Mouse (Mus musculus): ENCODE measurements around the gene Dctn1. TPM values are rescaled to one million over a fixed set of nuclear protein-coding genes. Genes with fewer than 3 reads are reported as not detected.

Gene Dctn1
- 100 to 1,000 TPM; 120 to 137 (median 134) TPM for total RNA-seq (2022)

DNA sequence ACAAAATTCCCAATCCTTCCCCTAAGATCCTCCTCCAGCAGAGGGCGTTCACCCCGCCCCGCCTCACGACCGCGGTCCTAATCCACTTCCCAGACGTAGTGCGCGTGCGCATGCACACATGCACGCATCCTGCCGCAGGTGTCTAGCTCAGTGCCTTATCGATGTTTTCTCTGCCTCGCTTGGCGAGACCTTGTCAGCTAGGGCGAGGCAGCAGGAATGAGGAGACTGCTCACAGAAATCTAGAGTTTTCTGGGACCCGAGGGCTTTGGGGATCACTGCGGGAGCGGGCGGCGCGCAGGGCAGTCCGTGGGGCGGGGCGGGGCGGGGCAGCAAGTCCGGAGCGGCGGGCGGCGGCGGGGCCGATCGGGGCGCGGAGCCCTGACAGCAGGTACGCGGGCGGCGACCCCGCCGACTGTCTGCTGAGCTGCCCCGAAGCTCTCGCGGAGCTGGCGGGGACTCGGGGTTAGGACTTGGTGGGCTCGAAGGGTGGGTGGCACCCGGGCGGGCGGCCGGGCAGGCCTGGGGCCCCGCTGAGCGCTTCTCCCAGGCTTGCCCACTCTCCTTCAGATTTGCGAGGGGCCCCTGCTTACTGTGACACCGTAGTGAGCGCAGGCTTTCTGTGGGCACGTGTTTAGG, at the start of gene Dctn1:
Dctn1 (plus strand) TSS at position 314 of the 636 bp plus-strand sequence.
- DNase-seq (ENCODE audit: low spot score) = peak; percentile 96

GRCm38 (mm10) chr6:83116373-83117164, 49.2 kb upstream of the Dctn1 start:
- no peak for DNase-seq (ENCODE audit: low spot score)

DNA sequence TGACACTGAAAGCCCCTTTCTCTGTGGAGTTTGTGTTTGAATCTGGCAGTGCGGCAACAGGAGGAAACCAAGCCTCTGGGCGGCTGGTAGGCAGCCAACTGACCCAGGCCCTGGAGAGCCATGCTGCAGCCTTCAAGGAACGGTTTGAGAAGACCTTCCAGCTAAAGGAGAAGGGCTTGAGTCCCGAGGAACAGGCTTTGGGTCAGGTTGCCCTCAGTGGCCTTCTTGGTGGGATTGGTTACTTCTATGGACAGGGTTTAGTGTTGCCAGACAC, 48.6 kb upstream of the Dctn1 start:
- DNase-seq (ENCODE audit: low spot score) = no peak

DNA sequence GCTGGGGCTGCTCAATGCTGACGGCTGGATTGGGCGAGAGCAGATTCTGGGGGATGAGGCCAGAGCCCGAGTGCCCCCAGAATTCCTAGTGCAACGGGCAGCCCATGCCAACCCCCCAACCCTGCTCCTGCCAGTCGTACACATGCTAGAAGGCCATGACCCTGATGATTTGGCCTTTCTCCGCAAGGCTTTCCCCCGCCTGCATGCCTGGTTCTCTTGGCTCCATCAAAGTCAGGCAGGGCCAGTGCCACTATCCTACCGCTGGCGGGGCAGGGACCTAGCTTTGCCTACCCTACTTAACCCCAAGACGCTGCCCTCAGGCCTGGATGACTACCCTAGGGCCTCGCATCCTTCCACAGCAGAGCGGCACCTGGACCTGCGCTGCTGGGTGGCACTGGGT, 48.1 kb upstream of the Dctn1 start:
- no peak for DNase-seq (ENCODE audit: low spot score)

GRCm38 (mm10) chr6:83118369-83118768, 47.4 kb upstream of the Dctn1 start:
- DNase-seq (ENCODE audit: low spot score) = no peak

- DNase-seq (ENCODE audit: low spot score) = no peak
Measured at GRCm38 (mm10) chr6:83118825-83119733, 46.6 kb upstream of the Dctn1 start.

GRCm38 (mm10) chr6:83119734-83120051, 46.0 kb upstream of the Dctn1 start:
- DNase-seq (ENCODE audit: low spot score) = no peak

DNA sequence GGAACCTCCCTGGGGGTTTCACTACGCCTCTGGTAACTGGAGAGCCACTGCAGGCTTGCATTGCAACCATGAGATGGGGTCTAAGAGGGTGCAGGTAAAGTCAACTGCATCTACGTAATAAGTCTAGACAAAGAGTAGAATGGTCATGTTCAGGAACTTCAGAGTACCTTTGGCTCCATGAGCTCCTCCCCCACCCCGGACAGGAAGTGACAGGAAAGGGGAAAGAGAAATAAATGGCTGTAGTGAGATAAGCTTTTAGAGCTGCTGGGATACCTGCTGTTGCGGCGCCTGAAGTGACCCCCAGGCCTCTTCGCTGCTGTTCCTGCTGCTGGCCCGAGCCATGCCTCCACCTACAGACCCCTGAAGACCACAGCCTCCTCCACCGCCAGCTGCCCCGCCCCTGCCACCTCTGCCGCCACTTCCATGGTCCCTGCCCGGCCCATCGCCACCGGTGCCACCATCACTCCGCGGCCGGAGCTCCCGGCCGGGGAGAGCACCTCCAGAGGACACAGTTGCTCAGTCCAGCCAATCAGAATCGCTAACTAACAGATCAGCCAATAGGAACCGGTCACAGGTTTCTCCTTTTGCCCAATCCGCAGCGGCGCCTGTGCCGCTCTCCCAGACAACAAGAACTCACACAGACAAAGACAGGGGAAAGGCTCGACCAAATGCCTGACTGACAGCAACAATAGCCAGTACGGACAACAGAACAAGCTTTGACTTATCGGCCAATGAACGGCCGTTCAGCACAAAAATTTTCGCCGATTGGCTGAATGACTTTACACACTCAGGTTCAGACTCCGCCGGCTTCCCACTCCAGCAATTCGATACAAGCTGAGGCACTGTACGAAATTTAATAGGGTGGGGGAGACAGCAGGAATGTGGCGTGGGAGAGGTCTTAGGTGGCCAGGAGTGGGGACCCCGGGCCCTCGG, 44.5 kb upstream of the Dctn1 start, which contains the start of gene Wbp1:
Wbp1 (minus strand) TSS at position 630 of the 933 bp plus-strand sequence.
- peak; percentile 99 for DNase-seq (ENCODE audit: low spot score)

DNA sequence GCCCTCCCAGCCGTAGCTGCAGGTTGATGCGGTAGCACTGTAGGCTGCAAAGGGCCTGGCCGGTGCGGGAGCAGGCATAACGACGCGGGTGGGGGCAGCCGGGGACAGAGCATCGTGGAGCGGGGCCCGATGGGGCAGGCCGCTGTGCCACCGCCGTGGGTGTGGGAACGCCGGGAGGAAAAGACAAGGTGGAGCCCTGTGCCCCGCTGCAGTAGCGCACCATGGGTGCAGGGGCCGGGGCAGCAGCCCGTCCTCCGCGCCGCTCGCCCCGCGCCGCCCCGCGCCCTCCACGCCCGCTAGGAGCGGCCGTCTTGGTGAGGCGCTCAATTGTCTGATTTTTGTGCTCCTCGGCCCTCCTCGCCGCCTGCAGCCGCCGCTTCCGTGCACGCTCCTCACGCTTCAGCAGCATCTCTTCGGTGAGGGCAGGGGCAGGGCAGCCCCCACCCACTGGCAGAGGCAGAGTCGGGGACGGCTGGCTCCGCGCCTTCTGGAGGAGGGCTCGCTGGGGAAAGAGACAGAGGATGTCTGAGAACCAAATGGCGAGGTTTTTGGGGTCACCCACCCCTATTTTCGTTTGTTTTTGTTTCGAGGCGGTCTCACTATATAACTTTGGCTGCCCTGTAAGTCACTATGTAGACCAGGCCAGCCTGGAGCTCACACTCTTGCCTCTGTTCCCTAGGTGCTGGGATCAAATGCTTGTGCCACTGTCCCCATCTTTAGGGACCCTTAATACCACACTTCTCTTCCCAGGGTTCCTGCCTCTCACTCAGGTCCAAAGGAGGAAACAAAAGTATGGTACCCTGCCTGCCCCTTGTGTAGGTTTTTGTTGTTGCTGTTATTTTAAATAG, 43.6 kb upstream of the Dctn1 start:
- no peak for DNase-seq (ENCODE audit: low spot score)

DNA sequence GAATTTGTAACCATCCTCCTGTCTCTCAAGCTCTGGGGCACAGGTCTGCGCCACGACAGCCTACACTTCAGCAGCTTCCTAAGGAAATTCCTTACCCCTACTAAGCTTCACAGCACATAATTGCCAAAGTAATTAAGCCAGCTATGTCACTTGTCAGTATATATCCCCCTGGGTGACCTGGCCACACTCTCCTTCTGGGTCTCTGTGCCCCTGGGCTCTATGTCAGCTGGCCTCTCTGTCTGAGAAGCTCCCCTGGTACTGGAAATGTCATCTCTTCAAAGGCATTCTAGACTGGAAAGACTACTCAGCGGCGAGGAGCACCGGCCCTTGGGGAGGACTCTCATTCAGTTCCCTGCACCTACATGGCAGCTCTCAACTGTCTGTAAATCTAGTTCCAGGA, 42.8 kb upstream of the Dctn1 start:
- DNase-seq (ENCODE audit: low spot score) = no peak

- DNase-seq (ENCODE audit: low spot score) = peak; percentile 93
Measured at GRCm38 (mm10) chr6:83124851-83125312, 40.8 kb upstream of the Dctn1 start.

DNA sequence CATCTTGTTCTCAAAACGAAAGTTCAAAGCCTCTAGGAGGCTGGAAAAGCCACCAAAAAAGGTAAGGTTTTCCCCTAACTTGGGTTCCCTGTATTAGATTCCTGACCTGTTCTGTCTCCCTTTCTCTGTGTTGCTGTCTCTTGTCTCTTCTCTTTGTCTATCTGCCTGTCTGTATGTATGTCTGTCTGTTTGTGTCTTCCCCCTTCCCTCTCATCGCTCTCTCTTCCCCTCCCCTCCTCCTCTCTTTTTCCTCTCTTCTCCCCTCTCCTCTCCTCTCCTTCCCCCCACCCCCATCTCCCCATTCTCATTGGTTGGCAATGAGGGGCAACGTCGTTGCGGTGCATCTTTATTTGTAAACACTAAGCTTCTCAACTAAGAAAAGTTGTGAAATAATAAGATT, 40.4 kb upstream of the Dctn1 start, which contains the start of gene Ino80b:
Ino80b (minus strand) TSS at position 101 of the 400 bp plus-strand sequence.
- no peak for DNase-seq (ENCODE audit: low spot score)

DNA sequence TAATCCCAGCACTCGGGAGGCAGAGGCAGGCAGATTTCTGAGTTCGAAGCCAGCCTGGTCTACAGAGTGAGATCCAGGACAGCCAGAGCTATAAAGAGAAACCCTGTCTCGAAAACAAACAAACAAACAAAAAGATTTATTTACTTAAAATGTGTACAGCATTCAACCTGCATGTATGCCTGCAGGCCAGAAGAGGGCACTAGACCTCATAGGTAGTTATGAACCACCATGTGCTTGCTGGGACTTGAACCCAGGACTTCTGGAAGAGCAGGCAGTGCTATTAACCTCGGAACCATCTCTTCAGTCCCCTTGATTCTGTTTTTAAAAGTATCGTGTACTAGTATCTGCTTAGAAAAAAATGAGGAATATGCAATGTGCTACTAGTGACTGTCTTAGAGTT, 38.3 kb upstream of the Dctn1 start:
- DNase-seq (ENCODE audit: low spot score) = no peak

DNA sequence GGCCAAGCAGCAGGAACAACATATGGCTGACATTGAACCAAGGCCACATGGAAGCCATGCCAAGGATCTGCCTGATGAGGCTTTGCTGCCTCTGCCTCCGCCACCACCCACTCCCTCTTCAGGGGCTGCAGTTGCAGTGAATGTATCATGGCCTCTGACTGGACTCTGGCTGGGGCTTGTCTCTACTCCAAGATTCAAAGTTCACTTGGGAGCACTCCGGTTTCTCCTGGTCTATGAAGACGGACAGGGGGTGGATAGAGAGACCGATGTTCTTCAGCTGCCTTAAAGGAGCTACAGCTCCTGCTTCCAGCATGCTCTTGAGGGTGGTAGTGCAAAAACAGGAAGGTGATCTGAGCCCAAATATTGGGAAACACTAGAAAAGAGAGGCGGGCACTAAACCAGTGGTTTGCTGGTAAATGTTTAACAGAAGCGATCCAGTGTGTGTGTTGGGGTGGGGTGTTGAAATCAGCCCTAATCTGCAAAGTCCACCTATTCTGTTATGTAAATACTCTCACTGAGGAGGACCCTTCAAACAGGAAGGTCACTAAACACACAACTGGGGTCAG, 34.2 kb upstream of the Dctn1 start:
- DNase-seq (ENCODE audit: low spot score) = no peak

DNA sequence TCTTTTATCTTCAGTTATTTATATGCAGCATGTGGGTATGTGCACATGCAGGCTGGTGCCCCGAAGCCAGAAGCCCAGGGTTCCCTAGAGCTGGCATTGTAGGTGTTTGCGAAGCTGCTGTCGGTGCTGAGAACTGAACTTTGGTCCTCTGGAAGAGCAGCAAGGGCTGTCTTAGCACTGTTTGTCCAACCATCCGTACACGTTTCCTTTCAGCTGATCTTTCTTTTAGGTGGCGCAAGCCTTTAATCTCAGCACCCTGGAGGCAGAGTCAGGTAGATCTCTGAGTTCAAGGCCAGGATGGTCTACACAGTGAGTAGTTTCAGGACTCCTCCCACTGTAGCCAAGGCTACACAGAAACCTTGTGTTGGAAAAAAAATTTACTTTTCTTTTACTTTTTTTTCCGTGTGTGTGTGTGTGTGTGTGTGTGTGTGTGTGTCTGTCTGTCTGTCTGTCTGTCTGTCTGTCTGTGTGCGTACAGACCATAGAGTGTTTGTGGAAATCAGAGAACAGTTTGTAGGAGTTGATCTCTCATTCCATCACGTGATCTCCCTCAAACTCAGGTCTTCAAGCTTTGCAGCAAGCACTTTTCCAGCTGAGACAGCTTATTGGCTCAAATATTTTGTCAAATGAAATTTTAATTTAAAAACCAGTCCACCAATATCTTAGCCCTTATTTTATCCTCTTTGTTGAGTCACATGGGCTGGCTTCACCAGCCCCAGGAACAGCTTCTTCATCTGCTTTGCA, 33.4 kb upstream of the Dctn1 start:
- DNase-seq (ENCODE audit: low spot score) = no peak

GRCm38 (mm10) chr6:83134226-83134625, 31.5 kb upstream of the Dctn1 start:
- DNase-seq (ENCODE audit: low spot score) = no peak

DNA sequence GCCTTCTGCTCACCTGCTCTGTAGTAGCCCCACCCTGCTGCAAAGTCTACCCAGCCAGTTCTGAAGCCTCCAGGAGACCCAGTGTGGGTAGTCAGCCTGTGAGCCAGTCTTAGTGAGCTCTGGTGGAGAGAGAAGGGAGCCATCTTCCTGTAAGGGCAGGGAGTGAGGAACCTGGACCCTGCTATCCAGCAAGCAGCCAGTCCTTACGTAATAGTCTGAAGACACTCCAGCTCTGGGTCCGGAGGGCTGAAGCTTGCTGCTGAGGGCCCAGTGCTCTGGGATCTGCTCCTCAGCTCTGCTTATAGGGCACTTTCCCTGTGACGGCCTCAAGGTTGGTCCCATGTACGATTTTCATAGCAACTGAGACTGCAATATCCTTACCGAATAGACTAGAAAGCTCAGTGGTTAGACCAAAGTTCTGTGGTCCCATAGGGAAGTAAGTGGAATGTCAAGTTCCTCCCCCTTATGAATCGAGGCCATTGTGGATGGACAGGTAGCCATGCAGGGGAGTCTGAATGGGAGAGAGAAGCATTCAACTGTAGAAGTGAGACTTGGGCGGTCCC, 30.7 kb upstream of the Dctn1 start, which contains the start of gene Rtkn:
Rtkn (plus strand) TSS at position 513 of the 563 bp plus-strand sequence.
- DNase-seq (ENCODE audit: low spot score) = no peak

DNA sequence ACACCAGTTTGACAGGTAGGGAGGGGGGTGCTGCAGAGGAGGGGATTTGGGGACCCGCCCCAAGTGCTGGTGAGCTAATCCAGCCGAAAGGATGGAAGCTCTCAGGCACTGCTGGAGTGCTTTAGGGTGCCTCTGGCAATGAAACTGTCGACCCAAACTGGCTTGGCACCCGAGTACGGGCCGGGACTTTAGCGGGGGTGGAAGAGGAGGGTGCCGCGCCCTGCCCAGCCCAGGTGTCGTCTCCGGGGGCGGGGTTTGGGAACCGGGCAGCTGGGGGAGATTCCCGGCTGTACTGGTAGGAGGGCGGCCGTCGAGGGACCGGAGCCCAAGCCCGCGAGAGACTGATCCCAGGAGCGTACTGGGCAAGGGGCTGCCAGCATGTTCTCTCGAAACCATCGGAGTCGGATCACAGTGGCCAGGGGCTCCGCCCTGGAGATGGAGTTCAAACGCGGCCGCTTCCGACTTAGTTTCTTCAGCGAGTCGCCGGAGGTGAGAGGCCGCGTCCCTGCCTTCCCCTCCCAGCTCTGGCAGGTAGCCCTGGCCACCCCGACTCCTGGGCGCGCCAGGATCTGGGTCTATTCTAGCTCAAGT, 30.1 kb upstream of the Dctn1 start:
- DNase-seq (ENCODE audit: low spot score) = no peak

All from heart, adult 8-10 months (tissue).